Mouse (Mus musculus) B cell, adult (primary cell): Measurements from ENCODE around the gene Eya3. TPM values are rescaled to one million over a fixed set of nuclear protein-coding genes. Genes with fewer than 3 reads are reported as not detected.

ENCODE experiments used
- total RNA-seq: library from RNA; stranded (reverse); gene quantifications from 4 replicates; pipeline ENCODE4 v1.2.4, GENCODE M21; 2023; ENCODE audit not compliant: inconsistent age

The Eya3 gene
- 38.9 to 43.7 TPM (median 41.4 TPM) in 4 replicates for total RNA-seq

DNA sequence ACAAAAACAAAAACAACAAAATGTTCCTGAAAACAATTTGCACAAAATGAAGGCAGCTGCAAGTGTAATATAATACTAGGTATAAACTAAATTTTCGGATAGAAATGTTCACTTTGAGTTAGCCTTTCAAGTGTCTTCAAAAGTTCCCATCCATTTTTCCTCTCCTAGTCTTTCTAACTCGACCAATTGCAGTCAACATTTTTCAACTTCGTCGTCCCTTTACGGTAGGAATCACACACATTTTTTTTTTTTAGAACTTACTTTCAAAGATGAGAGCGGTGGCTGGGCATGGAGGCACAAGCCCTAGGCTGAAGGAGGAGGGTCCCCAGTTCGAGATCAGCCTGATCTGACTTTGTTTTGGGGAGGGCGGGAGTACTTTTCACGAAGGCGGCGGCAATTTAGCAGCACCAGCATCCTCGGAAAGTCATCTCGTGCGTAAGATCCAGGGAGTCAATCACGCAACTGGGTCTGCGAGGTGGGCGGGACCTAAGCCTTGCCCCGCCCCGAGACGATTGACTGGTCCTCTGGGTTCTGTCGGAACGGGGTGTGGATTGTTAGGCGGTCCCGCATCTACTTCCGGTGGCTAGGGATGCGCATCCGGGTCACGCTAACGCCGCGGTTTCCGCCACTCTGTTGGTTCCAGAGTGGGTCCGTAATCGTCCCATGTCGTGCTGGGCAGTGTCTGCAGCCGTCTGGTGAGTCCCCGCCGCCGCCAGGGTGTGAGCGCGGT lies at the start of gene Eya3:
TSS of gene Eya3 (plus strand) at position 527 of the 730 bp plus-strand sequence.

DNA sequence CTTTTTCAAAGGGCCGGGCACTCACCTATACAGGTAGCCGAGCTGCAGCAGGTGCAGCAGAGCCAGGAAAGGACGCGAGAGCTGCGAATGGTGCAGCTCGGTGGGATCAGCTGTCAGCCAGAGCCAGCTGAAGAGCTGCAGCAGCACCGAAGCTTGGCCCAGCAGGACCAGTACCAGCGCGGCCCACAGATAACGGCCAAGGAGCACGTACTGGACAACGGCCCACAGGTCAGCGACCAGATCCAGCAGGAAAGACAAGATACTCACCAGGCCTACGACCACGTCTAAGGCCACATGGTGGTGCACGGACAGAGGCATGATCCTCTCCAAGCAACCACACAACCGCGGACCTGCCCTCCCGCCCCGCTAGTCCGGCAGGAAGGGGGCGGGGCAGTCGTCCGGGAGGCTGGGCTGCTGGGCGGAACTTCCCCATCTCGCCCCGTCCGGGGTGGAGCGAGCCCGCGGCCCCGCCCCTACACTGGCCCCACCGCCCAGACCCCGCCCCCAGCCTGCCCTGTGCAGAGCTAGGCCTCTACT lies 93.4 kb downstream of the Eya3 start, which contains the start of gene Xkr8:
TSS of gene Xkr8 (minus strand) at position 399 of the 537 bp plus-strand sequence.

GRCm38 (mm10) chr4:132756974-132757373 lies 118.2 kb downstream of the Eya3 start, which contains the start of gene Smpdl3b:
Gene Smpdl3b, minus strand, starts transcription at chr4:132757252.

DNA sequence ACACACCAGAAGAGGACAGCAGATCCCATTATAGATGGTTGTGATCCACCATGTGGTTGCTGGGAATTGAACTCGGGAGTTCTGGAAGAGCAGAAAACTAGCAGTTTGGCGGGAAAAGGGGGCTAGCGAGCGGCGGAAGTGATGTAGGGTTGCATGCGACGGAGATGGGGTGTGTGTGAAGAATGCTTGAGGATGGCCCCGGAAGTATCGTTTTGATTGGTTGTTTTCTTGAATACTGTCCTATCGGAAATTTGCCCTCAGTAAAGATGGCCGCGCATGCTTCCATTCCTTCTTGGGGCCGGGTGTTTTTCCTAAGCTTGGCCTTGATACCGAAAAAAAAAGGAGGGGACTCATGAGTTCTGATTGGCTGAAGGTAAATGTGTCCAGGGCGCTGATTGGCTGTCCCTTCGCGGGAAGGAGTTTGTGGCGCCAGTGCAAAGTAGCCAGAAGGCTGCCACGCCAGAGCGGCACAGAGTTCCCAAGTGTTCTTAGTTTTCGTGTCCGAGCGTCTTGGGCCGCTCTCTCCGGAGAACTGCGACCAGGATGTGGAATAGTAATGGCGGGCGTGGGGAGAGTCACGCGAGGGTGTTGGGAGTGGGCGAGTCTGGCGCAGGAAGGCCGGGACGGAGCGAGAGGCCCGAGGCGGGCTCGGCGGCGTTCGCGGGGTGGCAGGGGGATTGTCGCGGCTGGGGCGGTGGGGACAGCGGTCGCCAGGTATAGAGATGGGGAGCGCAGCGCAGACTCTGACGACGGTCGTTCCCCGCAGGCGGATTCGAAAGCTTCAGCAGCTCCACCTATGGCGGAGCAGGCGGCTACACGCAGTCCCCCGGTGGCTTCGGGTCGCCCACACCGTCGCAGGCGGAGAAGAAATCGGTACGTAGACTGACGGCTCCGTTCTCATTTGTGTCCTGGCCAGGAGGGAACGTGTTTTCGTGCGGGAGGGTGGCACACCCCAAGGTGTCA lies 129.4 kb downstream of the Eya3 start, which contains the start of gene Rpa2:
TSS of gene Rpa2 (plus strand) at position 419 of the 963 bp plus-strand sequence.

Other genes starting within 250 kb of the Eya3 start
- 25.8 to 31.9 TPM (median 27.9 TPM) in 4 replicates for gene Phactr4, start 216.5 kb upstream of the Eya3 start, total RNA-seq
- 6.0 to 10.6 TPM (median 7.9 TPM) in 4 replicates for gene Med18, start 175.1 kb upstream of the Eya3 start, total RNA-seq
- gene Sesn2, start 128.5 kb upstream of the Eya3 start, total RNA-seq: 11.8 to 14.7 TPM (median 13.5 TPM) in 4 replicates
- gene Atpif1, start 105.3 kb upstream of the Eya3 start, total RNA-seq: 49.7 to 66.6 TPM (median 61.8 TPM) in 4 replicates
- 95.0 to 109 TPM (median 108 TPM) in 4 replicates for gene Dnajc8, start 103.4 kb upstream of the Eya3 start, total RNA-seq
- gene Ptafr, start 74.9 kb upstream of the Eya3 start, total RNA-seq: 1.00 to 1.3 TPM (median 1.2 TPM) in 4 replicates
- 1.0 to 1.8 TPM (median 1.4 TPM) in 4 replicates for gene Xkr8, start 93.6 kb downstream of the Eya3 start, total RNA-seq
- not detected in 4 replicates for gene Smpdl3b, start 118.3 kb downstream of the Eya3 start, total RNA-seq
- 44.5 to 47.5 TPM (median 45.6 TPM) in 4 replicates for gene Rpa2, start 129.3 kb downstream of the Eya3 start, total RNA-seq
- 128 to 135 TPM (median 131 TPM) in 4 replicates for gene Themis2, start 157.4 kb downstream of the Eya3 start, total RNA-seq
- 40.3 to 46.8 TPM (median 43.3 TPM) in 4 replicates for gene Ppp1r8, start 204.2 kb downstream of the Eya3 start, total RNA-seq
- gene Stx12, start 245.5 kb downstream of the Eya3 start, total RNA-seq: 18.6 to 23.1 TPM (median 20.2 TPM) in 4 replicates